Mouse (Mus musculus) hindbrain, embryonic 14.5 days (tissue): ENCODE measurements around the gene Cd151. TPM values are rescaled to one million over a fixed set of nuclear protein-coding genes. Genes with fewer than 3 reads are reported as not detected.

Experiments used
- ATAC-seq: fragments of 200-750 bp; cut with Nextera tagmentation; 2 replicates; pipeline ENCODE4 v1.8.0; 2017; ENCODE audit warnings: moderate number of reproducible peaks, mild to moderate bottlenecking, moderate TSS enrichment, moderate library complexity; ENCODE audit not compliant: low FRiP score
- DNase-seq: peaks from one replicate; pipeline ENCODE4 v3.0.0-alpha.2; 2015; ENCODE audit warnings: low spot score
- H3K27ac ChIP-seq: fragments of 300-500 bp; sonication (generic); 2 replicates; pipeline ENCODE4 v1.5.1; 2014; ENCODE audit warnings: mild to moderate bottlenecking, moderate library complexity
- H3K27me3 ChIP-seq: fragments of 300-500 bp; sonication (generic); 2 replicates; pipeline ENCODE4 v1.6.1; 2014; ENCODE audit warnings: mild to moderate bottlenecking, low read length, mixed read lengths; ENCODE audit not compliant: control insufficient read depth, insufficient read depth
- H3K36me3 ChIP-seq: fragments of 300-500 bp; sonication (generic); replicated peaks from 2 replicates; pipeline ENCODE4 v1.6.1; 2014; ENCODE audit not compliant: control insufficient read depth, insufficient read depth
- H3K4me1 ChIP-seq: fragments of 300-500 bp; sonication (generic); replicated peaks from 2 replicates; pipeline ENCODE4 v1.6.1; 2014; ENCODE audit warnings: antibody characterized with exemption, low read length, mixed read lengths; ENCODE audit not compliant: control insufficient read depth, insufficient read depth
- H3K4me2 ChIP-seq: fragments of 300-500 bp; sonication (generic); replicated peaks from 2 replicates; pipeline ENCODE4 v1.6.1; 2014; ENCODE audit warnings: mild to moderate bottlenecking, moderate library complexity
- H3K4me3 ChIP-seq: fragments of 300-500 bp; sonication (generic); replicated peaks from 2 replicates; pipeline ENCODE4 v1.5.1; 2014; ENCODE audit warnings: mild to moderate bottlenecking, low read length
- H3K9ac ChIP-seq: fragments of 300-500 bp; sonication (generic); 2 replicates; pipeline ENCODE4 v1.6.1; 2014
- H3K9me3 ChIP-seq: fragments of 300-500 bp; sonication (generic); 2 replicates; pipeline ENCODE4 v1.6.1; 2016; ENCODE audit warnings: low read length; ENCODE audit not compliant: control insufficient read depth
- WGBS: fragments of 180-500 bp; shearing (Covaris S2); extraction: QIAGEN DNeasy Blood & Tissue Kit; methylation state at CpG from one replicate; pipeline ENCODE4 v1.1.7; 2014; 5-methylcytosine and 5-hydroxymethylcytosine counted together
- polyA plus RNA-seq: library from polyadenylated mRNA; unstranded; fragments of >200 nt; fragmentation: Nextera tagmentation; extraction: Ambion mirVana; gene quantifications from 2 replicates; pipeline ENCODE4 v1.2.1, GENCODE M21; 2014

Cd151 gene
- polyA plus RNA-seq, 1 experiment from 2014 or later: 50.4 TPM

DNA sequence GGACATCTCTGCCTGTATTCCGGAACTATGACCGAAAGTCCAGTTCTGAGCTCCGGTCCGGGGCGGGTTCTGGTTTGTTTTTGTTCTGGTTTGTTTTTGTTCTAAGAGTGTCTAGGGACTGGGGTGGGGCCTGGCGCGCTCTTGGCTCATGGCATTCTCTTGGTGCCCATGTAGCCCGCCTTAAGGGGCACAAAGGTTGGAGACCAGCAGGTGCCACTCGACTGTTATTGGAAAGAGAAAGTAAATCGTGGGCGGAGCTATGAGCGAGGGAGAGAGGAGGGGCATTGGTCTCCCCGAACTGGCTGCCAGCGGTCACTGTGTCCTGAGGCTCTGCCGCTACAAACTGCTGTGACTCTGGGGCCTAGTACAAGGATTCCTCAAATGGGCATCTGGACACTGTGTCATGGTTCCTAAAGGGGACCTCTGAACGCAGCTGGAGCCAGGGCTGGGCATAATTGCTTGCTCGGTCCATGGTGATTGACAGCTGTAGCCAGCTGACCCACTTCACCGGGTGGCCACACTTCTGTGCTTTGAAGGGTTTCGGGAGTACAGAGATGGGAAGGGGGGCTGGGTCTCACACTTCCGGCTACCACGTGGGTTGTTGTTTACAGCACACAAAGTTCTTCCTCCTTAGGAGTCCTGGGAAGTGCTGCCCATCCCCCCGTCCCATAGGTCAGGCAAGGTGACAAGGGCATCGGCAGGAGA, 11.4 kb upstream of the Cd151 start:
- ATAC-seq (peak; percentile 37; the same call in 1 of the 2 replicates), DNase-seq (no peak)
- WGBS: 2% methylated on average over 23 of the region's 23 CpGs
- H3K9me3 ChIP-seq: no peaks in the 10 kb centered on the region
- H3K4me3 ChIP-seq: peak overlapping the region; percentile 48
- H3K27ac ChIP-seq: peak overlapping the region; percentile 40
- H3K9ac ChIP-seq: peak overlapping the region; percentile 66
- H3K27me3 ChIP-seq: peaks cover 13% of the 10 kb centered on the region
- peaks cover 11% of the 10 kb centered on the region; the same call in 1 of the 2 replicates for H3K4me1 ChIP-seq
- peaks cover 28% of the 10 kb centered on the region for H3K36me3 ChIP-seq
- peak overlapping the region; percentile 76 for H3K4me2 ChIP-seq

- H3K27ac ChIP-seq: no peak overlapping the region
Observed at GRCm38 (mm10) chr7:141456739-141457138, 10.5 kb upstream of the Cd151 start.

GRCm38 (mm10) chr7:141457236-141457635, 10.0 kb upstream of the Cd151 start:
- H3K4me2 ChIP-seq: no peak overlapping the region
- peaks cover 28% of the 10 kb centered on the region for H3K27me3 ChIP-seq
- H3K36me3 ChIP-seq: peaks cover 13% of the 10 kb centered on the region
- no peak overlapping the region for H3K9ac ChIP-seq
- H3K4me3 ChIP-seq: no peak overlapping the region
- H3K4me1 ChIP-seq: peaks cover 11% of the 10 kb centered on the region; the same call in 1 of the 2 replicates
- 95% methylated on average over 14 of the region's 14 CpGs for WGBS
- no peak overlapping the region for H3K27ac ChIP-seq
- DNase-seq (no peak), ATAC-seq (no peak)
- no peaks in the 10 kb centered on the region for H3K9me3 ChIP-seq

More at GRCm38 (mm10) chr7:141456739-141457138, 10.5 kb upstream of the Cd151 start:
- peaks cover 18% of the 10 kb centered on the region for H3K36me3 ChIP-seq
- 91% methylated on average over 6 of the region's 6 CpGs for WGBS
- H3K4me1 ChIP-seq: peaks cover 11% of the 10 kb centered on the region; the same call in 1 of the 2 replicates
- H3K9ac ChIP-seq: no peak overlapping the region
- DNase-seq: no peak
- peak overlapping the region; percentile 76; the same call in 1 of the 2 replicates for H3K4me2 ChIP-seq
- H3K4me3 ChIP-seq: no peak overlapping the region
- H3K9me3 ChIP-seq: no peaks in the 10 kb centered on the region
- no peak for ATAC-seq
- H3K27me3 ChIP-seq: peaks cover 23% of the 10 kb centered on the region

- ATAC-seq (no peak), DNase-seq (no peak)
- H3K36me3 ChIP-seq: peaks cover 11% of the 10 kb centered on the region
- H3K27ac ChIP-seq: no peak overlapping the region
- no peak overlapping the region for H3K4me2 ChIP-seq
- H3K9me3 ChIP-seq: no peaks in the 10 kb centered on the region
- no peak overlapping the region for H3K4me3 ChIP-seq
- WGBS: 76% methylated on average over 15 of the region's 15 CpGs
- peaks cover 11% of the 10 kb centered on the region; the same call in 1 of the 2 replicates for H3K4me1 ChIP-seq
- peaks cover 37% of the 10 kb centered on the region for H3K27me3 ChIP-seq
- H3K9ac ChIP-seq: no peak overlapping the region
Observed at GRCm38 (mm10) chr7:141457986-141458660, 9.1 kb upstream of the Cd151 start.

DNA sequence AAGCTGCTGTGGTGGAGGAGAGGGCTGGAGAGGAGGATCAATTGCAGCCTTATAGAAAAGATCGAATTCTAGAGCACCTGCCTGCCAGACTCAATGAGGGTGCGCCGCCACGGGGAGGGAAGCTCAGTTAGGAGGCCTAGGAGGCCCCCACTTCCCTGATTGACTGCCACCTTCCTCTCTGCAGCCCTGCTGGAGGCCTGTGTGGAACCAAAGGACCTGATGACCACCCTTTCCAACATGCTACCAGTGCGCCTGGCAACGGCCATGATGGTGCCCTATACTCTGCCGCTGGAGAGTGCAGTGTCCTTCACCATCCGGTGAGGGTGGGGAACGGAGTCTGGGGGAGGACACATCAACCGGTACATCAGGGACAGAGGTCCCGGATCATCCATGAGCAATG, 8.5 kb upstream of the Cd151 start:
- H3K27me3 ChIP-seq: peaks cover 42% of the 10 kb centered on the region
- peaks cover 11% of the 10 kb centered on the region for H3K36me3 ChIP-seq
- no peak for DNase-seq
- H3K4me2 ChIP-seq: no peak overlapping the region
- no peaks in the 10 kb centered on the region for H3K9me3 ChIP-seq
- H3K27ac ChIP-seq: no peak overlapping the region
- ATAC-seq: no peak
- no peak overlapping the region for H3K4me3 ChIP-seq
- peaks cover 11% of the 10 kb centered on the region; the same call in 1 of the 2 replicates for H3K4me1 ChIP-seq
- no peak overlapping the region for H3K9ac ChIP-seq
- 91% methylated on average over 11 of the region's 11 CpGs for WGBS

DNA sequence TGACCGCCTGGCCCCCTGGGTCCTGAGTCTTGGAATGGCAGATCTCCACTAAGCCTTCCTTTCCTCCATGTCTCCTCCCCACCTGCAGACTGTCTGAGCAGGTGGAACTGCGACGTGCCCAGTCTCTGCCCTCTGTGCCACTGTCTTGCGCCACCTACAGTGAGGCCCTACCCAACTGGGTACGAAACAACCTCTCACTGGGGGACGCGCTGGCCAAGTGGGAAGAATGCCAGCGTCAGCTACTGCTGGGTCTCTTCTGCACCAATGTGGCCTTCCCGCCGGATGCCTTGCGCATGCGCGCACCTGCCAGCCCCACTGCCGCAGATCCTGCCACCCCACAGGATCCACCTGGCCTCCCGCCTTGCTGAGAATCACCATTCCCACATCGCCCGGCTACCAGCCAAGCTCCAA, 7.9 kb upstream of the Cd151 start:
- DNase-seq: no peak
- H3K9me3 ChIP-seq: no peaks in the 10 kb centered on the region
- H3K4me3 ChIP-seq: no peak overlapping the region
- ATAC-seq: no peak
- peaks cover 11% of the 10 kb centered on the region for H3K36me3 ChIP-seq
- peaks cover 11% of the 10 kb centered on the region; the same call in 1 of the 2 replicates for H3K4me1 ChIP-seq
- H3K4me2 ChIP-seq: no peak overlapping the region
- WGBS: 94% methylated on average over 17 of the region's 17 CpGs
- peaks cover 49% of the 10 kb centered on the region for H3K27me3 ChIP-seq
- no peak overlapping the region for H3K9ac ChIP-seq
- H3K27ac ChIP-seq: no peak overlapping the region

GRCm38 (mm10) chr7:141460001-141460390, 7.2 kb upstream of the Cd151 start:
- ATAC-seq (no peak), DNase-seq (no peak)
- no peaks in the 10 kb centered on the region for H3K9me3 ChIP-seq
- H3K4me3 ChIP-seq: no peak overlapping the region
- 87% methylated on average over 5 of the region's 5 CpGs for WGBS
- no peak overlapping the region for H3K9ac ChIP-seq
- H3K27me3 ChIP-seq: peaks cover 55% of the 10 kb centered on the region
- no peak overlapping the region for H3K4me2 ChIP-seq
- H3K4me1 ChIP-seq: peaks cover 9% of the 10 kb centered on the region; the same call in 1 of the 2 replicates
- peaks cover 11% of the 10 kb centered on the region for H3K36me3 ChIP-seq
- H3K27ac ChIP-seq: no peak overlapping the region

GRCm38 (mm10) chr7:141460391-141461113, 6.6 kb upstream of the Cd151 start, which contains the start of gene Cracr2b:
Gene Cracr2b, plus strand, starts transcription at chr7:141461094.
- Histone ChIP-seq H3K27me3 (peaks cover 61% of the 10 kb centered on the region), H3K4me3 (peak within 1 kb of the TSS; percentile 34), H3K36me3 (peaks cover 11% of the 10 kb centered on the region), H3K9ac (peak within 1 kb of the TSS; percentile 58), H3K9me3 (no peaks in the 10 kb centered on the region), H3K4me1 (peaks cover 9% of the 10 kb centered on the region; the same call in 1 of the 2 replicates), H3K27ac (no peak within 1 kb of the TSS), H3K4me2 (peak within 1 kb of the TSS; percentile 58)
- DNase-seq: no peak
- 72% methylated on average over 15 of the region's 15 CpGs for WGBS
- no peak for ATAC-seq
